Mouse (Mus musculus) brain, embryonic 18.5 days (tissue): Measurements from ENCODE around the gene Itgbl1.

Experiments
- DNase-seq: peaks from one replicate; pipeline ENCODE4 v3.0.0-alpha.2; 2012; ENCODE audit warnings: low read depth, low spot score

The Itgbl1 gene

GRCm38 (mm10) chr14:123967996-123968395 lies 308.2 kb downstream of the Itgbl1 start:
- DNase-seq, result no peak

GRCm38 (mm10) chr14:123990591-123991195 lies 330.9 kb downstream of the Itgbl1 start:
- peak; percentile 18 for DNase-seq
